Mouse (Mus musculus): ENCODE results near the gene Gm10638.

Gm10638 gene

DNA sequence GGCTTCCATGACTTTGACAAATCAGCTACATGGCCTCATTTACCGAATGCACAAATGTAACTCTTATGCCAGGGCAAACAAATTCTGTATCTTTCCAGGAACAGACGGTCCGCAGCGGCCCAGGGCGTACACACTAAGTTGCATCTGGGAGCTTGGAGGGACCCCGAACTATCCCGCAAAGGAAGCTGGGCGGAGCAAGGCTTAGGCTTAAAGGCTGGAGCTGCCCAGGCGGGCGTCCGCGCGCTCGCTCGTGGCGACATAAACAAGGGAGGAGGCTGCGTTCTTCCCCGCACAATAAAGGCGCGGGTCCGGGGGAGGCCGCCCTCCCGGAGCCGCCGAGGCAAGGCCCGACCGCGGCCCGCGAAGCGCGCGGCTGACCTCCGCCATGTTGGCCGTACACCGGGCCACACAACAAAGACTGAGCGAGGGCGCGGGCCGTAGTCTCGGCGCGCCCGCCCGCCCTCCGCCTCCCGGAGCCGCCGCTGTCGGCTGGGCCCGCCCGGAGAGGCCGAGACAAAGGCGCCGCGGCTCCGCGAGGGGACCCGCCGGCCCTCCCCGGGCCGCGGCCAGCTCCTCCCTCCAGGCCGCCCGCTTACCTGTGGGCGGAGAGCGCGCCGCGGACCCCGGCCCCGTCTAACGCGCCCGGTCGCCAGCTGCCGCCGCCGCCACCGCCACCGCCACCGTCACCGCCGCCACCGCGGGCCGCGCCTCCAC, at the start of gene Gm10638, which contains the start of gene Siah1a:
Gene Gm10638, plus strand, starts transcription at position 479 of the 714 bp plus-strand sequence.
Gene Siah1a, minus strand, starts transcription at position 714 of the 714 bp plus-strand sequence.
- peak; percentile 71 for DNase-seq

- no peak for DNase-seq
These were observed 49.8 kb upstream of the Gm10638 start for GRCm38 (mm10) chr8:86695703-86696102.

DNA sequence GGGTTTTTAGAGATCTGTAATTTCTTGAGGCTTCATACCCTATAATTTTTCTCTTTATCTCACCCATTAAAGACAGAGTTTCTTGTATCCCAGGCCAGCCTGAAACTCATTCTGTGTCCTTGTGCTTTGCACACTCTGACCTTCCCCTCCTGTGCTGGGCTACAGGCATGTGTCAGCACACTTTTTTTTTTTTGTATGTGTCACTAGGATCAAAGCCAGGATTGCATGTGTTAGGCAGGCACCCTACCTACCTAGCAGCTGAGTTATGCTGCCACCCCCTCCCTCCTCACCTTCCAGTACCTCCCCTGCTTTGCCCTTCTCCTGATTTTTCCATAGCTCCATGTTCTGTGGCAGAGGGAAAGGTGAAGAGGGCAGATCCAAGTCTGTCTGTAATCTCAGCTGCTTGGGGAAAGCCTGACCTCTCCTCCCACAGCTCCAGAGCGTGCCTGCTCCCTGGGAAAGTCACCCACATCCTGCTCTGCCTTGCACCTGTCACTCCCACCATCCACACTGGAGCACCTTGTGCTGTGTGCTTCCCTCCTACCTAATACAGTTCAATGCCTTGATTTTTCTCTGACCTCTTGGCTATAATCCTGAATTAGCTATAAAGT, 46.6 kb upstream of the Gm10638 start:
- no peak for DNase-seq

- no peak for DNase-seq
These were observed 46.0 kb upstream of the Gm10638 start for GRCm38 (mm10) chr8:86699471-86699870.

- DNase-seq, result no peak
These were observed 43.0 kb upstream of the Gm10638 start for GRCm38 (mm10) chr8:86702453-86702852.

- DNase-seq, result no peak
These were observed 40.2 kb upstream of the Gm10638 start for GRCm38 (mm10) chr8:86705317-86705716.

DNA sequence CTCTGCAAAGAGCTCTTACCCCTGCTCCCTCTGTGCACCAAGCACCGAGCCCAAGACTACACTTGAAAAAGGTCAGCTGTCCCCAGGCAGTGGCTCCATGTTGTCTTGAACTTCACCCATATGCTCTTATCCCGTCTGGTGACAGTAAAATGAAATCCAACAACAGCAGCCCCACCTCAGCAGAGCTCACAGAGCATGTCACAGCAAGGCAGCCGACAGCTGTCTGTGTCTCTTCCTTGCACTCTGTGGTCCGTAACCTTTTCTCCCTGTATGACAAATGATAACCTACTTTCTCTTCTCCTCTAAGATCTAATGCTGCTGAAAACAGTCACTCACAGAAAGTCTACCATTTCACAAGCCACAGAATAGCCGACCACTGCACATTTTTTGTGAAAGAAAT, 38.7 kb upstream of the Gm10638 start:
- no peak for DNase-seq

- DNase-seq, result no peak
These were observed 37.6 kb upstream of the Gm10638 start for GRCm38 (mm10) chr8:86707873-86708272.

GRCm38 (mm10) chr8:86712594-86712993, 32.9 kb upstream of the Gm10638 start:
- no peak for DNase-seq

DNA sequence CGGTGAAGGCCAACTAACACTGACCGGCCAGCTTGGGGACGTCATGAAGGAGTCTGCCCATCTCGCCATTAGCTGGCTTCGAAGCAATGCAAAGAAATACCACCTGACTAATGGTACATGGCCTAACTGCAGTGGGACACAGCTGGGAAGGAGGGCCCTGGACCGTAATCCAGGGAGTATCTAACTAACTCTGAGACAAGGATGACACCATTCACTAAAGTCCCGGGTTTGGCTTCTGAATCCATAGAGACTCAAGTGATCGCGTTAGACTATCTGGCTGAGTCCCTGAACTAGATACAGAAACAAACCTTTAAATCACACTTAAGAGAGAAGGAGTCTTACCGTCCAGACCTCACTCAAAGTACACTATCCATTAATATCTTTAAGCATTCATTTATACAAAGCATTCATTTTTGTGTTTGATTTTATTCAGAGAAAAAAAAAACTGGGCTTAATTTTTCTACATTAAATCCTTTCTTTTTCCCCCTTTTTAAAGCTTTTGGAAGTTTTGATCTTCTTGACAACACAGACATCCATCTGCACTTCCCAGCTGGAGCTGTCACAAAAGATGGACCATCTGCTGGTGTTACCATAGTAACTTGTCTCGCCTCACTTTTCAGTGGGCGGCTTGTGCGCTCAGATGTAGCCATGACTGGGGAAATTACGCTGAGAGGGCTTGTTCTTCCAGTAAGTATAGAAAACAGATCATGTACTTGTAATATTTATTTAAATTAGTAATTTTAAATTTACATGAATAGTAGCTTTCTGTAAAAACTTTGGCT, 31.9 kb upstream of the Gm10638 start:
- peak; percentile 63 for DNase-seq

- DNase-seq, result no peak
These were observed 27.0 kb upstream of the Gm10638 start for GRCm38 (mm10) chr8:86718332-86718994.

- no peak for DNase-seq
These were observed 26.1 kb upstream of the Gm10638 start for GRCm38 (mm10) chr8:86719368-86719767.

- DNase-seq, result no peak
These were observed 24.6 kb upstream of the Gm10638 start for GRCm38 (mm10) chr8:86720756-86721459.

DNA sequence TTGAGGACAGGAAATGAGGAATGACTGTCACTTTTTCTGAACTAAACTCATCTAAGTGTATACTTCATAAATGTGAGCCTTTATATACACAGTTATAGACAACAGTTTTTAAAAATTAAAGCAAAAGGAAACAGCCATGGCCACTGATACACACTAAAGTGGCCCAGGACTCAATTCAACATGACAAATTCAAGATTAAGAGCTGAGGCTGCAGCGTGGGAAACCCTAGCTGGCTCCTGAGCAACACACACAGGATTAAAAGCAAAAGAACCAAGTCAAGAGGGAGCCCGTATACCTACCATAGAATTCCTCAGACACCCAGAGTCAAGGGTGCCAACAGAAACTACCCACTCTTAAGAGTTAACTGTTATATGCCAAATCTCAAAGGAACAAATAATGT, 24.0 kb upstream of the Gm10638 start:
- DNase-seq, result no peak

DNA sequence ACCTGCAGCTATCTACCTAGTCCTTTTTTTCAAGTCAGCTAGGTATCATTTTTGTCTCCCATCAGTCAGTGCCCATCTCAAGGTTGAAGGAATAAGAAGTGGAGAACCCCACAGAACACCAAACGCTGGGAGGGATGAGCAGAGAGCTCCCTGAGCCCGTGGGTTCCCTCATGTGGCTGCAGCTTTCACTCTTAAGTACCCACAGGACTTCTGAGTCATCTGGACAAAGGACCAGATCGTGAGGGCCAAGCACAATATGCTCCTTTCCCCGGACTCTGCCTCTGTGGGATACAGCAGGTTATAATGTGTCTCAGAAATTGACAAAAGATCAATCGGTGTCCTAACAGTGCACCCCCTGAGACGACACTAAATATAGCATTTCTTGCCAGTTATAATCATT, 18.5 kb upstream of the Gm10638 start:
- DNase-seq, result no peak

- no peak for DNase-seq
These were observed 17.1 kb upstream of the Gm10638 start for GRCm38 (mm10) chr8:86728224-86728950.

- no peak for DNase-seq
These were observed 15.2 kb upstream of the Gm10638 start for GRCm38 (mm10) chr8:86730303-86730702.

GRCm38 (mm10) chr8:86730860-86731259, 14.6 kb upstream of the Gm10638 start:
- DNase-seq, result no peak

DNA sequence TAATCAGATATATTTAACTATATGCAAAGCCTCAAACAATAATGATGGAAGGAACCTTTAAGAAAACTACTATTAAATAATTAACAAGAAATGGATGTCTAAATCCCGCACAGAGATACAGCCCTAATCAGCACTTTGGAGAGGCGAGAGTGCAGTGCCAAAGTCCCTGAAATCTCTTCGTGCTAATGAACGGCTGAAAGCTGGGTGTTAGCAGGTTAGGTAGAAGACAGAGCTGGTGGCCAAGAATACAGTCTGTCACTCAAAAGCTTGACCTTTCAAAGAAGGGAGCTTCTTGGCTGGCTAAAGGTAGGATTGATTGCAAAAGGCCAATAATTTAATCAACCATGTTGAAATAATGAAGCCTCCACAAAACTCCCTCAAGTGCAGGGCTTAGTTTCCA, 11.3 kb upstream of the Gm10638 start:
- DNase-seq, result no peak

DNA sequence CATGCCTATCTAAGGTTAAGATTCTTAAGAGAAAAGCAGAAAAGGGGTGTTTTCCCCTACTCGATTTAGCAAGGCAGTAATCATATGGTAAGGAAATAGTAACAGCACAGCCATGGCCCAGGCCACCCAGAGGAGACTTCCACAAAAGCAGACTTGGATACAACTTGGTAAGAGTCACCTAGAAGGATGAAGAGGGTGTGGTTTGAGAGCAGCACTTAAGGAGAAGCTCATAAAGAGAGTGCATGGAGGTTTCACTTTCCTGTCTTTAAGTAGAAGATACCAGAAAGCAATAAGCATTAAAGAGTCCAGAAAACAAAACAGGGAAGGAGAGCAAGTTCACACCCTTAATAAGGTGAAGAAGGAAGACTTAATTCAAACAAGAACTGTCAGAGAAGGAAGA, 10.5 kb upstream of the Gm10638 start:
- DNase-seq, result no peak

- DNase-seq, result no peak
These were observed 9.9 kb upstream of the Gm10638 start for GRCm38 (mm10) chr8:86735446-86736111.
